Mouse (Mus musculus): ENCODE data around the gene Hspa1l. TPM values are rescaled to one million over a fixed set of nuclear protein-coding genes. Genes with fewer than 3 reads are reported as not detected.
"Not testable (repeated sequence)": the region's sequence is repeated elsewhere in the genome, so short reads cannot be mapped to it uniquely, and the experiment has no call there.

Hspa1l gene
- polyA plus RNA-seq, 1 experiment from 2014 or later: 2.0 TPM

DNA sequence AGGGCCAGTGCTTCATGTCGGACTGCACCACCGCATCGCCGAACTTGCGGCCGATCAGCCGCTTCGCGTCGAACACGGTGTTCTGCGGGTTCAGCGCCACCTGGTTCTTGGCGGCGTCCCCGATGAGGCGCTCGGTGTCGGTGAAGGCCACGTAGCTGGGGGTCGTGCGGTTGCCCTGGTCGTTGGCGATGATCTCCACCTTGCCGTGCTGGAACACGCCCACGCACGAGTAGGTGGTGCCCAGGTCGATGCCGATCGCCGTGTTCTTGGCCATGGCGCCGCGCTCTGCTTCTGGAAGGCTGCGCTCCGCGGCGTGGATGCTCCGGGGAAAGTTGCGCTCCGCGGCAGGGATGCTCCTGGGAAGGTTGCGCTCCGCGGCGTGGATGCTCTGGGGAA, 13.8 kb upstream of the Hspa1l start:
- Histone ChIP-seq H3K4me2 (ENCODE audit: low read depth, low read length) (peak overlapping the region; percentile 53), H3K4me3 (ENCODE audit: low read depth, low read length) (0 out of 2 replicates have a peak overlapping the region, but pooled peaks have one; percentile 17)
- not testable (repeated sequence) for H3K27me3 ChIP-seq (ENCODE audit: control insufficient read depth, insufficient read depth, low read length); H3K4me1 ChIP-seq (ENCODE audit: control insufficient read depth, insufficient read depth, low read length); H3K27ac ChIP-seq (replicated peaks; ENCODE audit: low read depth, low read length); H3K9me3 ChIP-seq (replicated peaks; ENCODE audit: control insufficient read depth, low read length); H3K36me3 ChIP-seq (replicated peaks; ENCODE audit: control insufficient read depth, insufficient read depth, low read depth, low read length); H3K9ac ChIP-seq (replicated peaks; ENCODE audit: low read length); DNase-seq (ENCODE audit: low spot score)
- ATAC-seq (replicated peaks; ENCODE audit: insufficient number of reproducible peaks, low FRiP score, low TSS enrichment, low read depth): peak; percentile 35; the same call in 1 of the 2 replicates
- WGBS: 2% methylated on average over 17 of the region's 47 CpGs

DNA sequence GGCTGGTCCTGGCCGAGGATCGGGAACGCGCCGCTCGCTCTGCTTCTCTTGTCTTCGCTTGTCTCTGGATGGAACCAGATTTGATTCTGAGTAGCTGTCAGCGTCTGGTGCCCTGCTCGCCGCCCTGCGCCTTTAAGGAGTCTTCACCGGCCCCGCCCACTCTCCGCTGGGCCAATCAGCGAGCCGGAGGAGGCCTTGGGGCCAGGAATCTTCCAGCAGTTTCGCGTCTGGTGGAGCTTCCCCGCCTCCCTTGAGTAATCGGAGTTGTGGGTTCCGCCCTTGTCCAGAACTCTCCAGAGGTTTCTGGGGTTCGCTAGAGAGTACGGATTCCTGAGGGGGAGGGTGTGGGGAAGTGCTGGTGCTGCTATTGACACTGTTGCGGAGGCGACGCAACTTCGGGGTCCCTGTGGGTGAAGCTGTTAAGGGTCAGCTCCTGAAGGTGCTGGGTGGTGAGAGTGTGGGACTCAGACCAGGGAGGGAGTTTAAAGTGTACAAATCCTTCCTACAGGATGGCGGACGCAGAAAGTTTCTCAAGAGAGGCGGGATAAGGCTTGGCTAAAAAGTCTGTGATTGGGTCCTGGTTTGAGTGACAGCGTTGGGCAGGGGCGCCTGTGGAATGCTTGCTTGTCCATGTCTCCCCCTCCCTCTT, 13.2 kb upstream of the Hspa1l start, which contains the start of gene Hspa1b:
TSS of gene Hspa1b (minus strand) at position 109 of the 649 bp plus-strand sequence.
- H3K36me3 ChIP-seq (replicated peaks; ENCODE audit: control insufficient read depth, insufficient read depth, low read depth, low read length); H3K27me3 ChIP-seq (ENCODE audit: control insufficient read depth, insufficient read depth, low read length); H3K4me1 ChIP-seq (ENCODE audit: control insufficient read depth, insufficient read depth, low read length); H3K9me3 ChIP-seq (replicated peaks; ENCODE audit: control insufficient read depth, low read length): not testable (repeated sequence)
- Histone ChIP-seq H3K4me3 (ENCODE audit: low read depth, low read length) (peak within 1 kb of the TSS; percentile 37), H3K9ac (replicated peaks; ENCODE audit: low read length) (peak within 1 kb of the TSS; percentile 39), H3K27ac (replicated peaks; ENCODE audit: low read depth, low read length) (peak within 1 kb of the TSS; percentile 36; the same call in 1 of the 2 replicates), H3K4me2 (ENCODE audit: low read depth, low read length) (peak within 1 kb of the TSS; percentile 53)
- DNase-seq (ENCODE audit: low spot score) (peak; percentile 91), ATAC-seq (replicated peaks; ENCODE audit: insufficient number of reproducible peaks, low FRiP score, low TSS enrichment, low read depth) (peak; percentile 90)
- WGBS: under 1% methylated on average over 28 of the region's 32 CpGs

DNA sequence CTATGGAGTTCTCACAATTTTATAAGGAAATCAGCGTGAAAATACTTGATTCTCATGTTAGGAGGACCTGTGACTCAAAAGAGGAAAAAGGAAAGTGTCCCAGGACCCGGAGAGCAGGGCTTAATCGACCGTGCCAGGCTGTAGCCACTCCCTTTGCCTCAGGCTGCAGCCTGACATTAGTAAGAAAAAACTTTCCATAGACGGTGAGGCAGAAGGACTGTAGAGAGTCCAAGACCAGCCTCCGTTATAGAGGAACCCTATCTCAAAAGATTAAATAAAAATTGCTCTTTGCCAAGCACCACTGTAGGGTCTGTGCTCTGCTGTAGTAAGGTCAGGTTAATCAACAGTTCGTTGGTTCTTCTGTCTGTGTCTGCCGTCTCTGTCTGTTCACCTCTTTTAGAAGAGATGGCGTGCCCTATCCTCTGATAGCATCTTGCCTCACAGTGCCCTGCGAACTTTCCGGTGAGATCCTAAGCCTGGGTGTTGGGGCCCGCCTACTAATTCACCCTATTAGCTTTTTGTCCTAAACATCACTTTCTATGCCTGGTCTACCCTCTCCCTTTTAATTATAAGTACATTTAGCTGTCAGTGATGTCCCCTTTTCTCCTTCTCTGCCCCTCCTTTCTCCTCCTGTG, 12.5 kb upstream of the Hspa1l start:
- H3K36me3 ChIP-seq (replicated peaks; ENCODE audit: control insufficient read depth, insufficient read depth, low read depth, low read length): no peaks in the 10 kb centered on the region
- H3K9ac ChIP-seq (replicated peaks; ENCODE audit: low read length): peak overlapping the region; percentile 19
- H3K4me3 ChIP-seq (ENCODE audit: low read depth, low read length): peak overlapping the region; percentile 37
- 9% methylated on average over 12 of the region's 12 CpGs for WGBS
- ATAC-seq (replicated peaks; ENCODE audit: insufficient number of reproducible peaks, low FRiP score, low TSS enrichment, low read depth) (no peak), DNase-seq (ENCODE audit: low spot score) (peak; percentile 49)
- H3K4me2 ChIP-seq (ENCODE audit: low read depth, low read length): peak overlapping the region; percentile 53
- H3K27me3 ChIP-seq (ENCODE audit: control insufficient read depth, insufficient read depth, low read length): no peaks in the 10 kb centered on the region
- H3K4me1 ChIP-seq (ENCODE audit: control insufficient read depth, insufficient read depth, low read length): no peaks in the 10 kb centered on the region
- H3K27ac ChIP-seq (replicated peaks; ENCODE audit: low read depth, low read length): no peak overlapping the region
- no peaks in the 10 kb centered on the region for H3K9me3 ChIP-seq (replicated peaks; ENCODE audit: control insufficient read depth, low read length)

DNA sequence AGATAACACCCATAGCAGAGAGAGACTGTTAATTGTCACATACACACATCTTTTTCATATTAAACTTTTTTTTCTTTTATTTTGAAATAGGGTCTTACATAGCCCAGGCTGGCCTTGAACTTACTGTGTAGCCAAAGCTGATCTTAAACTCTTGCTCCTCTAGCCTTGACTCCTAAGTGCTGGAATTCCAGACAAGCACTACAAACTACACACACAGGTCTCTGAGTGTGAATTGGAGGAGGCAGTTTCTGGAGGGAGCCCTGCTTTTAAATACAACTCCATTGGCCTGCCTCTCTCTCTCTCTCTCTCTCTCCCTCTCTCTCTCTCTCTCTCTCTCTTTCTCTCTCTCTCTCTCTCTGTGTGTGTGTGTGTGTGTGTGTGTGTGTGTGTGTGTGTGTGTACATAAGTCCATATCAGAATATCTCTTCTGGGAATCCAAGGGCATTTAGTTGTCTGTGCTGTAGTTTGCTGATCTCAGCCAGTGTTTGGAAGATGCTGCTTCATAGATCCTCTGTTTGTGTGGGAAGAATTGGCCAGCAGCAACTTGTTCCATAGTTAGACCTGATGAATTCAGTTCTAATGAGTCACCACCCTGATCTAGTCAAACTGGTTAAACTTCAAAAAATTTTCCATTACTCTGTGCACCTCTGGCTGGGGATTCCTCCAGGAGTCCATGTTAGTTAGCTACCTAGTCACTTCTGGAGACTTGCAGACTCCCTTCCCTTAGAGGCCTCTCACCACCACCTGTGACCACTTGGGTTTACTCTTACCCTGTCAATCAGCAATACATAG, 11.6 kb upstream of the Hspa1l start:
- no peak for DNase-seq (ENCODE audit: low spot score)
- Histone ChIP-seq H3K4me2 (ENCODE audit: low read depth, low read length) (no peak overlapping the region), H3K4me3 (ENCODE audit: low read depth, low read length) (no peak overlapping the region), H3K9ac (replicated peaks; ENCODE audit: low read length) (no peak overlapping the region), H3K27me3 (ENCODE audit: control insufficient read depth, insufficient read depth, low read length) (no peaks in the 10 kb centered on the region), H3K9me3 (replicated peaks; ENCODE audit: control insufficient read depth, low read length) (no peaks in the 10 kb centered on the region), H3K36me3 (replicated peaks; ENCODE audit: control insufficient read depth, insufficient read depth, low read depth, low read length) (no peaks in the 10 kb centered on the region), H3K4me1 (ENCODE audit: control insufficient read depth, insufficient read depth, low read length) (no peaks in the 10 kb centered on the region), H3K27ac (replicated peaks; ENCODE audit: low read depth, low read length) (no peak overlapping the region)
- no peak for ATAC-seq (replicated peaks; ENCODE audit: insufficient number of reproducible peaks, low FRiP score, low TSS enrichment, low read depth)

DNA sequence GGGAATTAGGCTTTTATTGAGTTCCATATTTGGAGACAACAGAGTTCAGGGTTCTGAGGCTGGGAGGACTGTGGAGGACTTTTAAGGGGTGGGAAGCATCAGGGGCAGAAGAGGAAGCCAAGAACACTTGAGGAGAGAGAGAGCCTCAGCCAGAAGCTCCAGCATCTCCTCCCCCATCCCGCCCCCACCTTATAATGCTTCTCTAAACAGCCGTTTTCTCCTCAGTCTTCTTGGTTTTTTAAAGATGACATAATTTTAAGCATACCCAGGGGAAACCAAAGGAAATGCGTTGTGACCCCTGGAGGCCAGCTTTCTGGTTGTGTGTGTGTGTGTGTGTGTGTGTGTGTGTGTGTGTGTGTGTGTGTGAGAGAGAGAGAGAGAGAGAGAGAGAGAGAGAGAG, 10.4 kb upstream of the Hspa1l start:
- no peak overlapping the region for H3K4me2 ChIP-seq (ENCODE audit: low read depth, low read length)
- no peaks in the 10 kb centered on the region for H3K9me3 ChIP-seq (replicated peaks; ENCODE audit: control insufficient read depth, low read length)
- no peak overlapping the region for H3K4me3 ChIP-seq (ENCODE audit: low read depth, low read length)
- DNase-seq (ENCODE audit: low spot score) (no peak), ATAC-seq (replicated peaks; ENCODE audit: insufficient number of reproducible peaks, low FRiP score, low TSS enrichment, low read depth) (no peak)
- 33% methylated on average over 3 of the region's 3 CpGs for WGBS
- H3K36me3 ChIP-seq (replicated peaks; ENCODE audit: control insufficient read depth, insufficient read depth, low read depth, low read length): no peaks in the 10 kb centered on the region
- no peaks in the 10 kb centered on the region for H3K4me1 ChIP-seq (ENCODE audit: control insufficient read depth, insufficient read depth, low read length)
- no peaks in the 10 kb centered on the region for H3K27me3 ChIP-seq (ENCODE audit: control insufficient read depth, insufficient read depth, low read length)
- H3K27ac ChIP-seq (replicated peaks; ENCODE audit: low read depth, low read length): no peak overlapping the region
- no peak overlapping the region for H3K9ac ChIP-seq (replicated peaks; ENCODE audit: low read length)

DNA sequence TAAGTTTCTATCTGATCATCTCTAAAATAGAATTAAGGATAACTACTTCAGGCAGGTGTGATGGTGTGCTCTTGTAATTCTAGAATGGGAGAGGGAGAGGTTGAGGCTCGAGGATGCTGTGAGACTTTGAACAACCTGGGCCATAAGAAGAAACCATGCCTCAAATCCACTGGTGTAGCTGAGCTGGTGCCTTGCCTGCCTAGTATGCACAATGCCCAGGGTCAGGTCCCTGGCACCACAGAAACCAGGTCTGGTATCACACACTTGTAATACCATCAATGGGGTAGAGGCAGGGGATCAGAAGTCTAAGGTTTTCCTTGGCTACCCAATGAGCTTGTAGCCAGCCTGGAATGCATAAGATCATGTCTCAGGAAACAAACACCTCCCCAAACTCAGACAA, 9.7 kb upstream of the Hspa1l start:
- 48% methylated on average over 1 of the region's 1 CpGs for WGBS
- no peak overlapping the region for H3K4me2 ChIP-seq (ENCODE audit: low read depth, low read length)
- no peak overlapping the region for H3K9ac ChIP-seq (replicated peaks; ENCODE audit: low read length)
- no peaks in the 10 kb centered on the region for H3K4me1 ChIP-seq (ENCODE audit: control insufficient read depth, insufficient read depth, low read length)
- peaks cover under 1% of the 10 kb centered on the region; the same call in 1 of the 2 replicates for H3K27me3 ChIP-seq (ENCODE audit: control insufficient read depth, insufficient read depth, low read length)
- no peak overlapping the region for H3K27ac ChIP-seq (replicated peaks; ENCODE audit: low read depth, low read length)
- DNase-seq (ENCODE audit: low spot score): no peak
- H3K4me3 ChIP-seq (ENCODE audit: low read depth, low read length): no peak overlapping the region
- no peaks in the 10 kb centered on the region for H3K9me3 ChIP-seq (replicated peaks; ENCODE audit: control insufficient read depth, low read length)
- no peaks in the 10 kb centered on the region for H3K36me3 ChIP-seq (replicated peaks; ENCODE audit: control insufficient read depth, insufficient read depth, low read depth, low read length)
- ATAC-seq (replicated peaks; ENCODE audit: insufficient number of reproducible peaks, low FRiP score, low TSS enrichment, low read depth): no peak

DNA sequence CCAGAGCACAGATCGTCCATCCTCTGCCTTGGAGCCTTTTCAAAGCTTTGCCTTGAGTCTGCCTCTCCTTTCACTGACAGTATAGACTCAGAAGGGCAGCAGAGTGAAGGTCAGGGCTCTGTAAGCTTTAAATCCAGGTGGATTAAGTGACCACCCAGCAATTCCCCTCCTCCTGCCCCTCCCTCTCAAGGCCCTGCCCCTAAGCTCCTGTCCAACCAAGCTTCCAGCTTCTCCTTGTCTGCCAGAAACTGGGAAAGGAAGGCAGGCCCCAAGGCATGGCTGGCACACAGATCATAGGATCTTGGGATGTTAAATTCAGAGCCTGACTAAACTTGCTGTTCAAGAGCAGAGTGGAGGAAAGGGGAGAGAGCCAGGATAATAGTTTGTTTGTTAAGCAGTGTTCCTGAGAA, 7.9 kb upstream of the Hspa1l start:
- Histone ChIP-seq H3K4me1 (ENCODE audit: control insufficient read depth, insufficient read depth, low read length) (no peaks in the 10 kb centered on the region), H3K27ac (replicated peaks; ENCODE audit: low read depth, low read length) (no peak overlapping the region), H3K9ac (replicated peaks; ENCODE audit: low read length) (0 out of 2 replicates have a peak overlapping the region, but pooled peaks have one; percentile 9), H3K9me3 (replicated peaks; ENCODE audit: control insufficient read depth, low read length) (no peaks in the 10 kb centered on the region), H3K27me3 (ENCODE audit: control insufficient read depth, insufficient read depth, low read length) (peaks cover 16% of the 10 kb centered on the region), H3K4me3 (ENCODE audit: low read depth, low read length) (no peak overlapping the region), H3K36me3 (replicated peaks; ENCODE audit: control insufficient read depth, insufficient read depth, low read depth, low read length) (no peaks in the 10 kb centered on the region), H3K4me2 (ENCODE audit: low read depth, low read length) (no peak overlapping the region)
- WGBS: 12% methylated on average over 1 of the region's 1 CpGs
- ATAC-seq (replicated peaks; ENCODE audit: insufficient number of reproducible peaks, low FRiP score, low TSS enrichment, low read depth) (no peak), DNase-seq (ENCODE audit: low spot score) (no peak)

DNA sequence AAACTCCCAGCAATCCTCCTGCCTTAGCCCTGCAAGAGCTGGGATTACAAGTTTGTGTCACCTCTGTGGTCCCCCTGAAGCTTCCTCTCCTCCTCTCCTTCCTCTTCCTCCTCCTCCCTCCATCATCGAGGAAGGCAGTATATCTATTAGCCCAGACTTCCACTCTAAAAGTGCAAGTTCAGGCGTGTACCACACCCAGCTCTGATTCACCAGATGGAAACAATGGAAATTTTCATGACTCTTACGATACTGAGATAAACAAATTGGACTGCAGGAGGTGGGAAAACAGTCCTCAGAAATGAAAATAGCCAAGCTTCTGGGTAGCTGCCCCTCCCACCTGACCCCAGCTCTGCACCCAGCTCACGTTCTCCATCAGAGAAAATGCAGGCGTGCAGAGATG, 6.9 kb upstream of the Hspa1l start:
- ATAC-seq (replicated peaks; ENCODE audit: insufficient number of reproducible peaks, low FRiP score, low TSS enrichment, low read depth) (no peak), DNase-seq (ENCODE audit: low spot score) (no peak)
- H3K4me3 ChIP-seq (ENCODE audit: low read depth, low read length): no peak overlapping the region
- no peak overlapping the region for H3K4me2 ChIP-seq (ENCODE audit: low read depth, low read length)
- no peaks in the 10 kb centered on the region for H3K9me3 ChIP-seq (replicated peaks; ENCODE audit: control insufficient read depth, low read length)
- 71% methylated on average over 5 of the region's 5 CpGs for WGBS
- no peak overlapping the region for H3K27ac ChIP-seq (replicated peaks; ENCODE audit: low read depth, low read length)
- no peaks in the 10 kb centered on the region for H3K36me3 ChIP-seq (replicated peaks; ENCODE audit: control insufficient read depth, insufficient read depth, low read depth, low read length)
- peaks cover 18% of the 10 kb centered on the region for H3K27me3 ChIP-seq (ENCODE audit: control insufficient read depth, insufficient read depth, low read length)
- H3K9ac ChIP-seq (replicated peaks; ENCODE audit: low read length): no peak overlapping the region
- no peaks in the 10 kb centered on the region for H3K4me1 ChIP-seq (ENCODE audit: control insufficient read depth, insufficient read depth, low read length)
